Mouse (Mus musculus) heart, postnatal 0 days (tissue): Measurements from ENCODE around the gene Insl5. TPM values are rescaled to one million over a fixed set of nuclear protein-coding genes. Genes with fewer than 3 reads are reported as not detected.

Experiments used
- ATAC-seq: fragments of 200-750 bp; cut with Nextera tagmentation; 2 replicates; pipeline ENCODE4 v1.8.0; 2017; ENCODE audit warnings: low read depth, moderate number of reproducible peaks, moderate library complexity; ENCODE audit not compliant: insufficient read depth
- DNase-seq: peaks from one replicate; pipeline ENCODE4 v3.0.0-alpha.2; 2016; ENCODE audit warnings: low spot score
- H3K27ac ChIP-seq: fragments of 300-500 bp; sonication (generic); 2 replicates; pipeline ENCODE4 v1.5.1; 2014; ENCODE audit warnings: low read depth, mild to moderate bottlenecking
- H3K27me3 ChIP-seq: fragments of 300-500 bp; sonication (generic); 2 replicates; pipeline ENCODE4 v1.6.1; 2014; ENCODE audit warnings: low read length, mixed read lengths; ENCODE audit not compliant: control insufficient read depth, insufficient read depth
- H3K36me3 ChIP-seq: fragments of 300-500 bp; sonication (generic); replicated peaks from 2 replicates; pipeline ENCODE4 v1.6.1; 2014; ENCODE audit warnings: low read length, mixed read lengths; ENCODE audit not compliant: control insufficient read depth, insufficient read depth
- H3K4me1 ChIP-seq: fragments of 300-500 bp; sonication (generic); 2 replicates; pipeline ENCODE4 v1.6.1; 2014; ENCODE audit warnings: antibody characterized with exemption; ENCODE audit not compliant: control insufficient read depth, insufficient read depth
- H3K4me2 ChIP-seq: fragments of 300-500 bp; sonication (generic); 2 replicates; pipeline ENCODE4 v1.6.1; 2014; ENCODE audit warnings: low read depth, mild to moderate bottlenecking, low read length, moderate library complexity
- H3K4me3 ChIP-seq: fragments of 300-500 bp; sonication (generic); 2 replicates; pipeline ENCODE4 v1.5.1; 2014; ENCODE audit warnings: low read depth, low read length
- H3K9ac ChIP-seq: fragments of 300-500 bp; sonication (generic); replicated peaks from 2 replicates; pipeline ENCODE4 v1.6.1; 2014; ENCODE audit warnings: low read depth, low read length, mixed read lengths
- H3K9me3 ChIP-seq: fragments of 300-500 bp; sonication (generic); replicated peaks from 2 replicates; pipeline ENCODE4 v1.6.1; 2016; ENCODE audit warnings: low read length; ENCODE audit not compliant: control insufficient read depth
- CTCF ChIP-seq: IDR thresholded peaks from 2 replicates; pipeline ENCODE4 v1.5.1; 2016; ENCODE audit warnings: antibody characterized with exemption, control low read depth, low read depth
- EP300 ChIP-seq: IDR thresholded peaks from 2 replicates; pipeline ENCODE4 v1.6.1; 2016; ENCODE audit warnings: antibody characterized with exemption, low read depth
- WGBS: fragments of 180-500 bp; shearing (Covaris S2); extraction: QIAGEN DNeasy Blood & Tissue Kit; methylation state at CpG from one replicate; pipeline ENCODE4 v1.1.7; 2014; 5-methylcytosine and 5-hydroxymethylcytosine counted together
- polyA plus RNA-seq: library from polyadenylated mRNA; unstranded; fragments of >200 nt; fragmentation: Nextera tagmentation; extraction: Ambion mirVana; gene quantifications from 2 replicates; pipeline ENCODE4 v1.2.1, GENCODE M21; 2015
- total RNA-seq: library from RNA; depleted of rRNA; stranded (reverse); fragments of >200 nt; gene quantifications from 2 replicates; pipeline ENCODE4 v1.2.3, GENCODE M21; 2014; ENCODE audit warnings: low replicate concordance; rRNA removed

Insl5 gene
- not detected in 2 replicates for total RNA-seq
- polyA plus RNA-seq, result not detected in 2 replicates

DNA sequence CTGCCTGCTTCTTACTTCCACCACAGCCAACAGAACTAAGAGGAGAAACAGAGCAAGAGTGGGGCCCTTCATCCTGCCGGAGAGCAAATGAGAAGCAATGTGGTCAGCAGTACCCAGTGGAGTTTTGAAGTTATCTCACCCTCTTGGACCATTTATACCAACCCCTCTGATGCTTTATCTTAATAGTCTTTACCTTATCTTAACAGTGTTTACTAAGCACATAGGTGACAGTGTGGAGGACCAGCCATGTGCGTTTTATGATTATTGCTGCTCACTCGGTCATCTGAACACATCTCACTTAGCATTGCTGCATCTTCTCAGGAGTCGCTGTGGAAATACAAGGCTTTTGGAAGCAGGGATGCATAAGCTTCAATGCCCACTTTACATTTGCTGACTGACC lies at the start of gene Insl5:
Insl5 (minus strand) TSS at position 222 of the 400 bp plus-strand sequence.
- ATAC-seq, result no peak
- no peak within 1 kb of the TSS for H3K4me2 ChIP-seq
- 61% methylated on average over 4 of the region's 4 CpGs for WGBS

DNA sequence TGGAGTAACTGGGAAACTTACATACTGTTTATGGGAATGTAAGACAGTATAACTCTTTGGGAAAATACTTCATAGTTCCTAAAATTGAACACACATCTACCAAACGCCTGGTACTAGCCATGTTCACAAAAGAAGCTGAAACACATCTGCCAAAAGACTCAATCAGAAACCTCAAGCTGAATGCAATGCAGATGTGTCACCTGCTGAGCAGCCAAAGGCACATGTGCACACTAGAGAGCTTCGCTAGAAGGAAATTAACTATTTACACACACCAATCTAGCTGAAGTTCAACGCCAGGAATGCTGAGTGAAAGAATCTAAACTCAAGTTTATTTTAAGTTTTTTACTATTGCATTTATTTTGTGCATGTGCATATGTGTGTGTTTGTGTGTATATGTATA lies 44.0 kb upstream of the Insl5 start:
- TF ChIP-seq CTCF (no peak), EP300 (no peak)
- Histone ChIP-seq H3K9me3 (no peaks in the 10 kb centered on the region), H3K27me3 (no peaks in the 10 kb centered on the region), H3K36me3 (no peaks in the 10 kb centered on the region), H3K4me2 (no peak overlapping the region), H3K27ac (no peak overlapping the region; the same call in 1 of the 2 replicates), H3K4me1 (no peaks in the 10 kb centered on the region), H3K9ac (no peak overlapping the region), H3K4me3 (no peak overlapping the region)
- DNase-seq, result no peak
- ATAC-seq, result no peak
- WGBS, result 67% methylated on average over 3 of the region's 3 CpGs

More for the DNA sequence above, at the start of gene Insl5:
- no peak for TF ChIP-seq CTCF
- TF ChIP-seq EP300, result no peak
- Histone ChIP-seq H3K9me3 (no peaks in the 10 kb centered on the region), H3K4me1 (no peaks in the 10 kb centered on the region), H3K27ac (no peak within 1 kb of the TSS), H3K27me3 (no peaks in the 10 kb centered on the region), H3K4me3 (no peak within 1 kb of the TSS), H3K36me3 (no peaks in the 10 kb centered on the region), H3K9ac (no peak within 1 kb of the TSS)
- no peak for DNase-seq

- no peaks in the 10 kb centered on the region for H3K27me3 ChIP-seq
- no peaks in the 10 kb centered on the region for H3K9me3 ChIP-seq
- WGBS, result 79% methylated on average over 6 of the region's 6 CpGs
- no peak for DNase-seq
- no peak overlapping the region for H3K9ac ChIP-seq
- H3K27ac ChIP-seq, result no peak overlapping the region
- ATAC-seq, result no peak
- TF ChIP-seq EP300, result no peak
- TF ChIP-seq CTCF, result no peak
- no peaks in the 10 kb centered on the region for H3K36me3 ChIP-seq
- no peak overlapping the region for H3K4me3 ChIP-seq
- no peak overlapping the region for H3K4me2 ChIP-seq
- H3K4me1 ChIP-seq, result no peaks in the 10 kb centered on the region
Observed at GRCm38 (mm10) chr4:103067906-103068655, 41.4 kb upstream of the Insl5 start.

- Histone ChIP-seq H3K4me3 (no peak overlapping the region), H3K36me3 (no peaks in the 10 kb centered on the region), H3K27me3 (no peaks in the 10 kb centered on the region), H3K4me2 (no peak overlapping the region), H3K27ac (no peak overlapping the region), H3K9ac (no peak overlapping the region), H3K4me1 (no peaks in the 10 kb centered on the region), H3K9me3 (no peaks in the 10 kb centered on the region)
- WGBS, result 61% methylated on average over 5 of the region's 5 CpGs
- TF ChIP-seq EP300, result no peak
- no peak for TF ChIP-seq CTCF
- no peak for DNase-seq
- ATAC-seq, result no peak
Observed at GRCm38 (mm10) chr4:103064976-103065375, 38.3 kb upstream of the Insl5 start.

- TF ChIP-seq EP300, result no peak
- TF ChIP-seq CTCF, result no peak
- H3K4me1 ChIP-seq, result no peaks in the 10 kb centered on the region
- DNase-seq (no peak), ATAC-seq (no peak)
- no peak overlapping the region for H3K4me3 ChIP-seq
- H3K27ac ChIP-seq, result no peak overlapping the region
- H3K36me3 ChIP-seq, result no peaks in the 10 kb centered on the region
- no peaks in the 10 kb centered on the region for H3K9me3 ChIP-seq
- 61% methylated on average over 2 of the region's 2 CpGs for WGBS
- H3K9ac ChIP-seq, result no peak overlapping the region
- H3K4me2 ChIP-seq, result no peak overlapping the region
- H3K27me3 ChIP-seq, result no peaks in the 10 kb centered on the region
Observed at GRCm38 (mm10) chr4:103064421-103064820, 37.8 kb upstream of the Insl5 start.
